Mouse (Mus musculus) liver, embryonic 12.5 days (tissue): ENCODE results near the gene Dnmt3c. TPM values are rescaled to one million over a fixed set of nuclear protein-coding genes. Genes with fewer than 3 reads are reported as not detected.
"Not testable (repeated sequence)": the region's sequence is repeated elsewhere in the genome, so short reads cannot be mapped to it uniquely, and the experiment has no call there.

Experiments used
- ATAC-seq: fragments of 200-750 bp; cut with Nextera tagmentation; 2 replicates; pipeline ENCODE4 v1.8.0; 2017; ENCODE audit warnings: moderate number of reproducible peaks, mild to moderate bottlenecking, moderate library complexity
- H3K27ac ChIP-seq: fragments of 300-500 bp; sonication (generic); 2 replicates; pipeline ENCODE4 v1.5.1; 2016; ENCODE audit warnings: mild to moderate bottlenecking
- H3K27me3 ChIP-seq: fragments of 300-500 bp; sonication (generic); replicated peaks from 2 replicates; pipeline ENCODE4 v1.6.1; 2016; ENCODE audit warnings: mild to moderate bottlenecking, moderate library complexity
- H3K36me3 ChIP-seq: fragments of 300-500 bp; sonication (generic); 2 replicates; pipeline ENCODE4 v1.6.1; 2016; ENCODE audit warnings: mild to moderate bottlenecking, moderate library complexity
- H3K4me1 ChIP-seq: fragments of 300-500 bp; sonication (generic); 2 replicates; pipeline ENCODE4 v1.6.1; 2016
- H3K4me2 ChIP-seq: fragments of 300-500 bp; sonication (generic); 2 replicates; pipeline ENCODE4 v1.6.1; 2016; ENCODE audit warnings: mild to moderate bottlenecking, moderate library complexity
- H3K4me3 ChIP-seq: fragments of 300-500 bp; sonication (generic); 2 replicates; pipeline ENCODE4 v1.5.1; 2016; ENCODE audit warnings: mild to moderate bottlenecking, moderate library complexity
- H3K9ac ChIP-seq: fragments of 300-500 bp; sonication (generic); 2 replicates; pipeline ENCODE4 v1.6.1; 2016; ENCODE audit warnings: mild to moderate bottlenecking, moderate library complexity
- H3K9me3 ChIP-seq: fragments of 300-500 bp; sonication (generic); replicated peaks from 2 replicates; pipeline ENCODE4 v1.6.1; 2016; ENCODE audit warnings: mild to moderate bottlenecking, moderate library complexity
- WGBS: fragments of 180-500 bp; shearing (Covaris S2); methylation state at CpG from one replicate; pipeline ENCODE4 v1.1.7; 2016; ENCODE audit not compliant: insufficient replicate concordance; 5-methylcytosine and 5-hydroxymethylcytosine counted together
- polyA plus RNA-seq: library from polyadenylated mRNA; unstranded; fragments of >200 nt; fragmentation: Nextera tagmentation; extraction: Ambion mirVana; gene quantifications from 2 replicates; pipeline ENCODE4 v1.2.1, GENCODE M21; 2016

Dnmt3c gene
- polyA plus RNA-seq = 0.42 and 0.58 TPM in 2 replicates

DNA sequence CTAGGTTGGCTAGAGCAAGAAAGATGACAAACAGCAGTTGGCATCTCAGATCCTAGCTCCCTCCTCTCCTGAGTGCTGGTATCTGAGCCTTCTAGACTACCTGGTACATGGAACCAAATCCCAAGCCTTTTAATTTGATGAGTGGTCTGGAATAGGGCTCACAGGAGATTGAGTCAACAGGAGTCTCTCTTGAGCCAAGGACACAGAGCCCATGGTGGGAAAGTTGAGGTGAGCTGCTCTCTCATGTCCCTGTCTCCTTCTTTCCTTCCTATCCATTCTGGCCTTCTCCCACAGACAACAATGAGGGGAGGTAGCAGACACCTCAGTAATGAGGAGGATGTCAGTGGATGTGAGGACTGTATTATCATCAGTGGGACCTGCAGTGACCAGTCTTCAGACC, at the start of gene Dnmt3c:
Gene Dnmt3c, plus strand, starts transcription at position 301 of the 400 bp plus-strand sequence.
- Histone ChIP-seq H3K9ac (no peak within 1 kb of the TSS), H3K9me3 (no peaks in the 10 kb centered on the region), H3K27ac (no peak within 1 kb of the TSS), H3K27me3 (no peaks in the 10 kb centered on the region), H3K4me3 (no peak within 1 kb of the TSS), H3K4me2 (no peak within 1 kb of the TSS), H3K4me1 (no peaks in the 10 kb centered on the region), H3K36me3 (no peaks in the 10 kb centered on the region)
- ATAC-seq = no peak

DNA sequence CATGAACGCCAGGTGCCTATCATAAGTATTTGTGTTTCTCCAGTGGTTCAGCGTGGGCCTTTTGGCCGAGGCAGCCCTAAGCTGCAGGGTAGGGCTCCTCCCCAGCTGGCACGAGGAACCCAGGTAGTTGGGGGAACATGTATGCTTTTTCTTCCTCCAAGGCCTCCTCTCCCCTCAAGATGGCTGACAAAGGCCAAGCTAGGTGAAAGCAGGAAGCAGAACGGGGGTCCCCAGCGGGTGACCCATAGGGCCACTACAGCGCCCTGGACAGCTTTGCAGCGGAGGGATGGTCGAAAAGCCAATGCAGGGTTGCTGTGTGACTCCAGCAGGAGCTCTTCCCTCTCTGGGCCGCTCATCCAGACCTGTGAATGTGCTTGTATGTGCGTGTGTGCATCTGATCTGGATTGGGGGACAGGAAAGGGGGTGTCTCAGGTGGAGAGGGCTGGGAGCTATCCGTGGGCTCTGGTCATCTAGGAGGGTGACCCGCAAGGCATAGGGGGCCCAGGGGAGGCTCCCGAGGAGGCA, 47.6 kb upstream of the Dnmt3c start:
- Histone ChIP-seq H3K4me2 (peak overlapping the region; percentile 98), H3K9ac (peak overlapping the region; percentile 80), H3K9me3 (no peaks in the 10 kb centered on the region), H3K27ac (no peak overlapping the region; the same call in 1 of the 2 replicates), H3K27me3 (peaks cover 27% of the 10 kb centered on the region), H3K4me1 (peaks cover 26% of the 10 kb centered on the region), H3K4me3 (peak overlapping the region; percentile 78), H3K36me3 (no peaks in the 10 kb centered on the region)
- ATAC-seq = no peak
- WGBS = 26% methylated on average over 14 of the region's 14 CpGs

DNA sequence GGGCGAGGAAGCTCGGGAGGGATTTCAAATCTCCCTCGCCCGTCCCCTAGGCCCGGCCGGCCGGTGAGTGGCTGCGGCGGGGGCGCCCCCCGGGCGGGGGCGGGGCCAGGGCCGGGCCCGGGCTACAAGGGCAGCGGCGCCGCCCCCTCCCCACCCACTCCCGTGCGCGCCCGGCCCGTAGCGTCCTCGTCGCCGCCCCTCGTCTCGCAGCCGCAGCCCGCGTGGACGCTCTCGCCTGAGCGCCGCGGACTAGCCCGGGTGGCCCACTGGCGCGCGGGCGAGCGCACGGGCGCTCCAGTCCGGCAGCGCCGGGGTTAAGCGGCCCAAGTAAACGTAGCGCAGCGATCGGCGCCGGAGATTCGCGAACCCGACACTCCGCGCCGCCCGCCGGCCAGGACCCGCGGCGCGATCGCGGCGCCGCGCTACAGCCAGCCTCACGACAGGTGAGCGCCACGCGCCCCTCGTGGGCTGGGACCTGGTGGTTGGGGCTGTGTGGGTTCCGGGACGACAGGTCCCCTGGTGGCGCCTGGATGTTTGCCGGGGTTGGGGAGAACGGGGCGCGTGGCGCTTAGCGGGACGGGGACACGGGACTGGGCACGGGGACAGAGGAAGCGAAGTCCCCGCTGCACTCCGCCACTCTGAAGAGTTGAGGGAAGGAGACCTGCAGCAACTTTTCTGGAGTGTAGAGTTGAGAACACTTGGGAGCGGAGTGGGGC, 47.0 kb upstream of the Dnmt3c start, which contains the start of gene Dnmt3b:
Gene Dnmt3b, plus strand, starts transcription at position 153 of the 716 bp plus-strand sequence.
- H3K27me3 ChIP-seq = peaks cover 27% of the 10 kb centered on the region
- peak within 1 kb of the TSS; percentile 32; the same call in 1 of the 2 replicates for H3K27ac ChIP-seq
- no peaks in the 10 kb centered on the region for H3K9me3 ChIP-seq
- H3K4me1 ChIP-seq = peaks cover 26% of the 10 kb centered on the region
- H3K4me3 ChIP-seq = peak within 1 kb of the TSS; percentile 78
- peak; percentile 70 for ATAC-seq
- WGBS = 2% methylated on average over 78 of the region's 93 CpGs
- peak within 1 kb of the TSS; percentile 98 for H3K4me2 ChIP-seq
- no peaks in the 10 kb centered on the region for H3K36me3 ChIP-seq
- H3K9ac ChIP-seq = peak within 1 kb of the TSS; percentile 80

DNA sequence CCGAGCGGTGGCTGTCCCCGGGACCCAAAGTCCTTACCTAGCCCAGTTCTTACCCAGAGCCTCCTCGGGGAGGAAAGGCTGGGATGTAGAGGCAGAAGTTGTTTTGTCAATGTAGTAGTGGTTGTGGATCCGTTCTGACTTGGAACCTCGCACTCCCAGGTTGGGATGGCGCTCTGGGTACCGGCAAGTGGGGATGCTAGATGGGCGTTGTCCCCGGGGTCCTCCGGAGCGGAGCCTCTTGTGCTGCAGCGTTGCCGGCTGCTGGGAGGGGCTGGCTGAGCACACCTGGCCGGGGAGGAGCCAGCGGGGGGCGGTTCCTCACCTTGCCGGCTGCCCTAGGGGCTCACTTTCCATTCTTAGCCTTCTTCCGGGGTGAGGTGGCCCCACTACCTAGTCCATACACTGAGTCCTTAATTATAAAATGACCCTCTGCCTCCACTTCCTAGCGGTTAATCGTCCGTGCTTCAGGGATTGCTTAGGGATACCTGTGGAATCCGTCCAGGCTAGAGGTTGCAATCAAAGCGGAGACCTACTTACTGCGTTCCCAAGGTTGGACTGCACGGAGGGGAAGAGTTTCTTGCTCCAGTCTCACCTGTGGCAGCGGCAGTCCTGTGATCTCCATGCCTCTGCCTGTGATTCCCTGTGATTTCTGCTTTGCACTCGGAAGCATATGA, 46.3 kb upstream of the Dnmt3c start:
- peaks cover 26% of the 10 kb centered on the region for H3K4me1 ChIP-seq
- no peak; the same call in 1 of the 2 replicates for ATAC-seq
- WGBS = 3% methylated on average over 28 of the region's 28 CpGs
- peaks cover 27% of the 10 kb centered on the region for H3K27me3 ChIP-seq
- H3K4me2 ChIP-seq = peak overlapping the region; percentile 98
- peak overlapping the region; percentile 80 for H3K9ac ChIP-seq
- no peak overlapping the region for H3K27ac ChIP-seq
- no peaks in the 10 kb centered on the region for H3K36me3 ChIP-seq
- peak overlapping the region; percentile 78 for H3K4me3 ChIP-seq
- H3K9me3 ChIP-seq = no peaks in the 10 kb centered on the region

DNA sequence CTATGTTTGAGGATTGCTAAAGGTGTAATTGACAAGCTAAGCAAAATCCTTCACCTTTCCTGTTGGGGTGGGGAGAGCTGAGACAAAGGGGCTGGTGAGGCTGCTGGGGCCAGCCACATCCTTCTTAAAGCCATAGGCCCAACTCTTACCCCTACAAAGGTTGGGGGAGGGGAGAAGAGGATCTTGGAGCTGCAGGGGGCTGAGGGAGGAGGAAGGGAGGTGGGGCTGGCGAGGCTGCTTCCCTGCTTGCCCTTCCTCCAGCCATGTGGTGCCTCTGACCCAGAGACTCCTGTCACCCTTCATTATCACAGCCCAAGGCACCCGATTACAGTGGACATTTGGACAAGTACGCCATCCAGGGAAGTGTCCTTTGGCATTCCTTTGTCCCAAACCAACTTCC, 44.8 kb upstream of the Dnmt3c start:
- Histone ChIP-seq H3K9ac (no peak overlapping the region), H3K27ac (no peak overlapping the region), H3K4me3 (no peak overlapping the region), H3K9me3 (no peaks in the 10 kb centered on the region), H3K27me3 (peaks cover 27% of the 10 kb centered on the region), H3K36me3 (no peaks in the 10 kb centered on the region), H3K4me1 (peaks cover 26% of the 10 kb centered on the region), H3K4me2 (no peak overlapping the region)
- ATAC-seq = no peak
- 48% methylated on average over 3 of the region's 3 CpGs for WGBS

DNA sequence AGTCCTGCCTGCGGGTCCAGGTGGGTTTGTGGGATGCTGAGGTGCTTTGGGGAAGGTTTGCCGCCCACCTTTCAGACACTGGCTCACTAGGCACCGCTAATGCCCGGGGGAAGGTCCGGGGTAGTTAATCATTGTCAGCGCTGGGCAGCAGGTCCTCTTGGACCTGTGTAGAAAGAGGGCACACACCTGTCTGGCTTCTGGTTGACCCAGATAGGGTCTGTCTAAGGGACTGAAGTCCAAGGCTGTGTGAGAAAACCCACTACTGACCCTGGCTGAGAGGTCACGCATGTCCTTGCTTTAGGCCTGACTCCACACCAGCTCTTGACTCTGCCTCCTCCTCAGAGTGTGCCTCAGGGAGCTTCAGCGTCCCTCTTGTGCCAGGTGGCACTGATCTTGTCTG, 38.8 kb upstream of the Dnmt3c start:
- peaks cover 10% of the 10 kb centered on the region; the same call in 1 of the 2 replicates for H3K36me3 ChIP-seq
- not testable (repeated sequence) for H3K27me3 ChIP-seq, H3K4me2 ChIP-seq, H3K9me3 ChIP-seq, H3K27ac ChIP-seq, H3K4me1 ChIP-seq, H3K9ac ChIP-seq, H3K4me3 ChIP-seq
- 72% methylated on average over 8 of the region's 8 CpGs for WGBS
- ATAC-seq = peak; percentile 51; the same call in 1 of the 2 replicates

DNA sequence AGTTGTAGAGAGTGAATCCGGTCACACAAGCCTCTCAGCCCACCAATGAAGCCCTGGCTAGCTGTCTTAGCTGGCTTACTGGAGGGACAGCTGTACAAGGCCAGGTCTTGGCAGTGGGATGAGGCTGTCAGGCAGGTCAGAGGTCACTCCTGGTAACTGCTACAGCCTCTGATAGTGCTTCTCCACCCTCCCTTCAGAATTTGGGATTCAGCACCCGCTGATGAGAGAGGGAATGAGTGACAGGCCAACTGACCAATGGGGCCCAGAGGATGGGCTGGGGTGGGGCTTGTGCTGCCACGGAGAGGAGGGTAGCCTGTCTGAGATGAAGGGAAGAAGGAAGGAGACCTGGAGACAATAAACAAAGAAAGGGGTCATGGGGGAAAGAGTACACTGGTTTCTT, 35.8 kb upstream of the Dnmt3c start:
- H3K27me3 ChIP-seq = no peaks in the 10 kb centered on the region
- ATAC-seq = no peak
- H3K27ac ChIP-seq = no peak overlapping the region
- no peak overlapping the region for H3K9ac ChIP-seq
- WGBS = 53% methylated on average over 3 of the region's 3 CpGs
- no peak overlapping the region for H3K4me3 ChIP-seq
- H3K9me3 ChIP-seq = no peaks in the 10 kb centered on the region
- H3K4me1 ChIP-seq = peaks cover 3% of the 10 kb centered on the region; the same call in 1 of the 2 replicates
- H3K4me2 ChIP-seq = no peak overlapping the region
- H3K36me3 ChIP-seq = peaks cover 28% of the 10 kb centered on the region; the same call in 1 of the 2 replicates

DNA sequence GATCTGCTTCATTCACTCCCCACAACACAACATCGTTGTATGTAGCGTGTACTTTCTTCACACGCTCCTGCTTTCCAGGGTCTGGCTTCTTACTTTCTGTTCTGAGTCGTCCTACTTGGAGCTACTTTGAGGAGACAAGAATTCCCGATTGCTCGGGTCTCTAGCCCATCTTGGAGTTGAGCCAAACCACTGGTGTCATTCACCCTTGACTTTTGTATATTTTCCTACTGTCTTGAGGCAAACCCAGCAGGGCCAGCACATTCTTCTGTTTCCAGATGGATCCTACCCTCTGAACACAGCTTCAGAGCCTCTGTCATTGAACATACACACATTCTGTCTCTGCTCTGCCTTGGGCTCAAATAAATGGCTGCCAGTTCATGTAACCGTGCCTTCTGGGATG, 31.1 kb upstream of the Dnmt3c start:
- peaks cover 57% of the 10 kb centered on the region for H3K36me3 ChIP-seq
- WGBS = 75% methylated on average over 7 of the region's 7 CpGs
- ATAC-seq = no peak
- H3K27ac ChIP-seq = no peak overlapping the region
- H3K27me3 ChIP-seq = no peaks in the 10 kb centered on the region
- H3K4me1 ChIP-seq = no peaks in the 10 kb centered on the region
- no peak overlapping the region for H3K9ac ChIP-seq
- H3K4me2 ChIP-seq = no peak overlapping the region
- no peak overlapping the region for H3K4me3 ChIP-seq
- no peaks in the 10 kb centered on the region for H3K9me3 ChIP-seq

DNA sequence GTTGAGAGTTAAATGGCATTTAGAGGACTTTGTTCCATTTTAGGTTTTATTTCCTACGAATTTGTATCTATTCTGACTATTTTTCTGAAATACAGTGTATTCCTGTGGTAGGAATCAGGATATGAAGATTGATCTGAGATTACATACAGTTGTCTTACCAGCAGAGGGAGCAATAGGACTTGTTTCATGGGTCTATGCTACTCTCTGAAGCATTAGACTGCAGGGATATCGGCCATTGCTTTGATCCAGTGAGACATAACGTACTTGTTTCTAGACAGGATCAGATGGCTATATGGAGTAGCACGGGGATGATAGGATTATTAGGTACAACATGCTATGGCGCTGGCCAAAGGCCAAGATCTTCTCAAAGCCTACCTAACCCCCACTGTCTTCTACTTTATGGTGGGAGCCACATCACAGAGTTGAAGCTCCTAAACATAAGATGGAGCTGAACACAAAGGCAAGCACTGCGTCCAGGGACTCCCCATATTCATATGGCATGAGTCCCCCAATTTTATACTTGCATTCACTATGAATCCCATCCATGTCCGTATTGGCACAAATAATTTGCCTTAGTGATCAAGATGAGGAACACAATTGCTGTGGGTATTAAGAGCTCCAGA, 27.6 kb upstream of the Dnmt3c start:
- Histone ChIP-seq H3K9me3 (no peaks in the 10 kb centered on the region), H3K27me3 (no peaks in the 10 kb centered on the region), H3K9ac (no peak overlapping the region), H3K36me3 (peaks cover 53% of the 10 kb centered on the region), H3K4me3 (no peak overlapping the region), H3K4me2 (no peak overlapping the region), H3K27ac (no peak overlapping the region), H3K4me1 (no peaks in the 10 kb centered on the region)
- no peak for ATAC-seq
- WGBS = 64% methylated on average over 7 of the region's 7 CpGs

DNA sequence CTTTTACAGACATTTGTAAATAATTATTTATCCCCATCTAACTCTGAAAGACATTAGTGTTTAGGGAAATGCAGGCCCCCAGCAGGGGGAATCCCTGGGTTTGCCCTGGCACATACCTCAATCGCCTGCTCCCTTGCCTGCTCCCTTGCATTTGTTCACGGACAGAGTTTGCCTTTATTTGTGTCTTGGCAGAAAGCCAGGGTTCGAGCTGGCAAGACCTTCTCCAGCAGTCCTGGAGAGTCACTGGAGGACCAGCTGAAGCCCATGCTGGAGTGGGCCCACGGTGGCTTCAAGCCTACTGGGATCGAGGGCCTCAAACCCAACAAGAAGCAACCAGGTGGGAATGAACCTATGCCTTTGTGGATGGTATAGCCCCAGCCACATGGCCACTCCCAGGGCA, 26.3 kb upstream of the Dnmt3c start:
- Histone ChIP-seq H3K27me3 (no peaks in the 10 kb centered on the region), H3K4me2 (no peak overlapping the region), H3K27ac (no peak overlapping the region), H3K36me3 (peaks cover 54% of the 10 kb centered on the region), H3K9me3 (no peaks in the 10 kb centered on the region), H3K4me3 (no peak overlapping the region), H3K9ac (no peak overlapping the region), H3K4me1 (no peaks in the 10 kb centered on the region)
- 78% methylated on average over 5 of the region's 5 CpGs for WGBS
- no peak for ATAC-seq

DNA sequence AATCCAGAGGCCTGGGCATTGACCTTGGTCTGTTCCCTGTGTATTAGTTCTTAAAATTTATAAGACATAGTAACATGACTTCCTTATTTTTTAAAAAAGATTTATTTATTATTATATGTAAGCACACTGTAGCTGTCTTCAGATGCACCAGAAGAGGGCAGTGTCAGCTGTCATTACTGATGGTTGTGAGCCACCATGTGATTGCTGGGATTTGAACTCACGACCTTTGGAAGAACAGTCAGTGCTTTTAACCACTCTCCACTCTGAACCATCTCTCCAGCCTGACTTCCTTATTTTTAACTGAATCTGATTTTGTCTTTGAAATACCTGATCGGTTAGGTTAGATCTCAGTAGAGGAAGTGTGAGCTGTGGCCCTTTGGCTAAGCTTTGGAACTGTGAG, 23.8 kb upstream of the Dnmt3c start:
- 71% methylated on average over 2 of the region's 2 CpGs for WGBS
- Histone ChIP-seq H3K9me3 (no peaks in the 10 kb centered on the region), H3K36me3 (peaks cover 50% of the 10 kb centered on the region), H3K9ac (no peak overlapping the region), H3K27ac (no peak overlapping the region), H3K4me1 (peaks cover 15% of the 10 kb centered on the region; the same call in 1 of the 2 replicates), H3K4me2 (no peak overlapping the region), H3K27me3 (no peaks in the 10 kb centered on the region), H3K4me3 (no peak overlapping the region)
- no peak for ATAC-seq

DNA sequence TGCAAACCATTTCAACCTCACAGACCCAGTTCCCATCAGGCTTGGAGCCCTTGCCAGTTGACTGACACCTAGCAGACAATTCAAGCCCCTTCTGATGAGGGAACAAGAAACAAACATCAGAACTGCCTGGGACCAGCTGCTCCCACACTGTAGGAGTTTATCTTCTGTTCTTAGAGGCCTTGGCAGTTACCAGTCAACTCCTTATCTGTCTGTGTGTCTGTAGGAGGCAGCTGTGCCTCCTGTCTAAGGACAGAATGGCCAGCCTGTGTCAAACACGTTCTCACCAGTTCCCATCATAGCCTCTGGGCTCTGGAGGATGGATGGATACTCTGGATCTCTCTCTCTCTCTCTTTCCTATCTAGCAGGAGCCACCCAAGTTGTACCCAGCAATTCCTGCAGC, 21.1 kb upstream of the Dnmt3c start:
- H3K27me3 ChIP-seq, H3K4me3 ChIP-seq, H3K9ac ChIP-seq, H3K4me2 ChIP-seq, H3K27ac ChIP-seq, H3K9me3 ChIP-seq: not testable (repeated sequence)
- 17% methylated on average over 1 of the region's 1 CpGs for WGBS
- ATAC-seq = peak; percentile 85
- peaks cover 45% of the 10 kb centered on the region for H3K36me3 ChIP-seq
- peaks cover 17% of the 10 kb centered on the region; the same call in 1 of the 2 replicates for H3K4me1 ChIP-seq
